Mouse (Mus musculus) c-Kit-positive CD71-negative TER-119-negative erythroid progenitor cells, embryonic 14.5 days (primary cell): ENCODE measurements at regions not wholly inside any gene's neighbourhood (a gene's known extent, or its start where the extent isn't known, plus 50 kb on each side); places are given as distances from the start of the nearest gene placed in this dataset.
"Not testable (repeated sequence)": the region's sequence is repeated elsewhere in the genome, so short reads cannot be mapped to it uniquely, and the experiment has no call there.

Experiments
- DNase-seq: peaks from one replicate; pipeline ENCODE4 v3.0.0-alpha.2; 2013; ENCODE audit warnings: low read depth

DNA sequence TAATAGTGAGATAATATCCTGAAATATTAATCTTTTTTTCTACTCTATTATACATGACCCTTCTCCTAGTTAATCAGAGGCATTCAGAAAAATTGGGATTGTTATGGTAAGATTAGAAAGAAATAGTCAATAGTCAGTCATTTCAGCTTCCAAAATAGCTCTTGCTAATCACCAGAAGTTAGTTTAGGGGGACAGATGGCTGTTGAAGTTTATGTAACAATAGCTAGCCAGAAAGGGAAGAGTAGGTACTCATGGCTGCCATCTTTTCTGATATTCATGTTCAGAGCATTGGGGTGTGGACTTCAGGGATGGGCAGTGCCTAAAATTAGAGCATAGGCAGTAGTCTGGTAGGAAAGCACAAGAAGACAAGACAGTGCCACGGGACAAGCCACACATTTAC lies 306.8 kb upstream of the Ercc4 start:
- no peak for DNase-seq

DNA sequence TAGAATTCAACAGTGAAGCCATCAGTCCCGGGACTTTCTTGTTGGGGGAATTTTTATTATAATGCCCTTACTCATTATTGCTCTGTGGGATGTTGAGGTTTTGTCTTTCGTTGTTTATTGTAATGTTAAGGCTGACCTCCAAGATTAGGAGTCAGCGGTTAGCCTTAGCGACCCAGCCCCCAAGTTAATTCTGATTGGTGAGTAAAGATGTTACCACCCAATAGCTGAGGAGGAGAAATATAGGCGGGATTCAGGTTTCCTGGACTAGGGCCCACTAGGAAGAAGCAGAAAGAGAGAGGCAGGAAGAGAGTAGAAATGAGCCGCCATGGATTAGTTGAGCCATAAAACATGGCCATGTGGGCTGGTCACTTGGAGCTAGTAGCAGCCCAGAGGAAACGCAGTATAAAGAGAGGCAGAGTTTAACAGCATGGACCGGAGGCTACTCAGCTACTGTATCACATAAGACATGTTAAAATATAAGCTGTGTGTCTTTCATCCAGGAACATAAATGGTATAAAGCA lies 302.1 kb upstream of the Ercc4 start:
- DNase-seq = no peak

DNA sequence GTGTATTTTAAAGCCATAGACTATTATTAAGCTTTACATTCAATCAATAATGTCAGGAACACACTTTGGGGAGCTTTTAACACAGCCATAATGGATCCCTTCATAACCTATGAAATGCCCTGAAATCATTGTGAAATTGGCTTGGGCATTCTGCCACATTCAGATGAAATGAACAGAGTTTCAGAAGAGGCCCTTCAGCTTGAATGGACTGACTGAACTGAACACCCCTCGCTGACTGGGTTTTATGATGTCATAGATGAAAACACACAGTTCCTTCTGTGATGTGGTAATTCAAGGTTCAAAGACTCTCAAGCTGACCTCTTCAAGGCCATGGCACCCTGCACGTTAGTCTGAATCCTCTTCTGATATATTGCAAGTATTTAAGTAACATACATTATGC lies 298.4 kb upstream of the Ercc4 start:
- no peak for DNase-seq

DNA sequence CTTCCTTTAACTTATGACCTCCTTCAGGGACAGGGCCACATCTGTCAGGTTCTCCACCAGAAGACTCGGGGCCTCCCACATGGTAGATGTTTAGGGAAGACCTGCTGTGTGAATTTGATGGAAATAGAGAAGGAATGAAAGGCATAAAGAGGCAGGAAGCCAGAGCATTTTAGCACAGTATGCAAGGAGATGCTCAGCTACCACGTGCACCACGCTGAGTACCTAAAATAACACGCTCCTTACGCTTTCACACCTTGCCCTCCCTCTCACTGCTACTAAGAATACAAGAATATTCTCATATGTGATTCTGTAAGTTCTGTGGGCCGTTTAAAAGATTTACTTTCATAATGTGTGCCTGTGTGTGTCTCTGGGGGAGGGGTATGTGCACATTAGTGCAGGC lies 284.8 kb upstream of the Ercc4 start:
- DNase-seq = no peak

DNA sequence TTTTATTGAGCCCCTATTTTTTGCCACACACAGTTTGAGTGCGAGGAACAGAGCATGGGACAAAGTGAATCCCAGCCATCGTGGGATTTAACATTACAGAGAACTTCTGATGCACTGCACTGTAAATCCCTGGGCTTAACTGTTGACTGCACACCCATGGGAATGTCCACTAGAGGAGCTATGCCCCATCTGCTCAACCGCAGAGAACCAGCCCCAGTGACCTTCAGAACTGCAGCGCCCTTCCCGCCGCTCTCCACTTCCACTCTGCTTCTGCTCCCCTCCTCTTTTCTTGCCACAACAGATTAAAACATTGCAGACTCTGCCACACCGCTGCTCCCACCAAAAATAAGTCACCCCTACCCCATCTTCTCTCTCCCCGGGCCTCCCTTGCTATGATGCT lies 283.3 kb upstream of the Ercc4 start:
- no peak for DNase-seq

DNA sequence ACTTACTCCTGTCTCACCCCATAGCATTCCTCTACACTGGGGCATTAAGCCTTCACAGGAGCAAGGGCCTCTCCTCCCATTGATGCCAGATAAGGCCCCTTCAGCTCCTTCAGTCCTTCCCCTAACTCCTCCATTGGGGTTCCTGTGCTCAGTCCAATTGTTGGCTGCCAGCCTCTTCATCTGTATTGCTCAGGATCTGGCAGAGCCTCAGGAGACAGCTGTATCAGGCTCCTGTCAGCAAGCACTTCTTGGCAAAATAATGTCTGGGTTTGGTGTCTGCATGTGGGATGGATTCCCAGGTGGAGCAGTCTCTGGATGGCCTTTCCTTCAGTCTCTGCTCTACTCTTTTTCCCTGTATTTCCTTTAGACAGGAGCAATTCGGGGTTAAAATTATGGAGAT lies 278.2 kb upstream of the Ercc4 start:
- not testable (repeated sequence) for DNase-seq

DNA sequence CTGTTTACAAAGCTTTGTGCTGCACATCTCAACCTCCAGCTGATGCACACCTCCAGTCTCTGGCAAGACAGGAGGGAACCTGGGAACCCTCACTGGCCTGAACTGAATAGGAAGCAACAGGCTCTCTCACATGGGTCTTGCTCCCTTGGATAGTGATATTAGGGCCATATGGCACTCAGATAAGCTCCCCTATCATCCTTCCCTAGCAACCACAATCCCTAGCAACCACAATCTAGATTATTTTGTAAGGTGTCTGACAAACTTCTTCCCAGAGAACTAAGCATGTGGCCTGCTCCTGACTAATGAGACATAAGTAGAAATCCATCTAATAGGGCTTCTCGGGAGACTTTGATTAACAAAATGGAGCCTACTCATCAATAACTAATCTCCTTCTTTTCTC lies 253.1 kb upstream of the Ercc4 start:
- no peak for DNase-seq

DNA sequence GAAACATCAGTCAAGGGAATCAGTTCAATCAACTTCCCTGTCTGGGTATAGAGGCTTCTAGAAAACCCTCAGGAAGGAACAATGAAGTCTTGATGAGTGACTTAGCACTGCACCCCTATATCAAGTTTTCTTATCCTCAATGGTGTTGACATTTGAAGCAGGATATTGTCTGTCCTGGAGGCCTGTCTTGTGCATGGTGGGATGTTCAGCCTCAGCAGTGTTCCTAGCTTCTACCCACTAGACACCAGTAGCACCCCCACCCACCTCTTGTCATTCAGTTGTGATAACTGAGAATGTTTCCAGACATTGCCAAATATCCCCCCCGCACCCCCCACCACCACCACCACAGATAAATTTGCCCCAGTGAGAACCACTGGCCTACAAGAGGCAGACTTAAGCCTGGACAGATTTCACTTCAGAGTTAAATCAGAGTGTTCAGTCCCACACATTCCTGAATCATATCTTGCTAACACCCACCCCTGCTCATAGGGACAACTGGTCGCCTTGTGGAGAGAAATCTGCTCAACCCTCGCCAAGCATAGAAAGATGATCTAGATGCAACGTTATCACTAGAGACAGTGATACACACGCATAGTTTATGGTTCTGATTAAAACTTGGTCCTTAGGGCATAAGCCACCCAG lies 249.6 kb upstream of the Ercc4 start:
- no peak for DNase-seq

DNA sequence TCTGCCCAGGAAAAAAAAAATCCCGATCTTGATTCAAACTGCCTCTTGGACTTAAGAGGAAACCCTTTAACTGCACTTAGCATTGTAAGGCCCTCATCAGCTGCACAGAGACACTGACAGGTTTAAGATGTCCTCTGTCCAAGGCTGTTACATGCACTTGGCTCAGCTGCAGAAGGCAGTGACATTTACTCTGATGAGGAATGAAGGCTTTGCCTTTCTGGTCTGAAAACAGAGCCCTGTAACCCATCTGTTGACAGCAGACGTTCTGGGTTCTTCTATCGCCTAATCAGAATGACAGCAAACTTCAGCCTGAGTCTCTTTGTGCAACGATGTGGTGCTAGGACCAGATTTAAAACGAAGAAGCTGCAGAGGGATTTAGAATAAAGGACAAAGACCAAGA lies 246.9 kb upstream of the Ercc4 start:
- no peak for DNase-seq

DNA sequence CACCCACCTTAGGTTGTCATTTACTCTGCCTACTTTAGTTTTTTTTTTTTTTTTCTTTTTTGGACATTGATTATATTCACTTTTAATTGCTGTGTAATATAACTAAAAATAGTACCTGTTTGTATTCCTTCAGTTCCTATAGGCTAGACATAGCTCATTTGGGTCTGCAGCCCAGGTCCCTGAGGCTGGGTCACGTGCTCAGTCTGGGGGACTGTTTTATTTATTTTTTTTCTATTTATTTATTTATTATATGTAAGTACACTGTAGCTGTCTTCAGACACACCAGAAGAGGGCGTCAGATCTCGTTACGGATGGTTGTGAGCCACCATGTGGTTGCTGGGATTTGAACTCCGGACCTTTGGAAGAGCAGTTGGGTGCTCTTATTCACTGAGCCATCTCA lies 231.2 kb upstream of the Ercc4 start:
- not testable (repeated sequence) for DNase-seq

DNA sequence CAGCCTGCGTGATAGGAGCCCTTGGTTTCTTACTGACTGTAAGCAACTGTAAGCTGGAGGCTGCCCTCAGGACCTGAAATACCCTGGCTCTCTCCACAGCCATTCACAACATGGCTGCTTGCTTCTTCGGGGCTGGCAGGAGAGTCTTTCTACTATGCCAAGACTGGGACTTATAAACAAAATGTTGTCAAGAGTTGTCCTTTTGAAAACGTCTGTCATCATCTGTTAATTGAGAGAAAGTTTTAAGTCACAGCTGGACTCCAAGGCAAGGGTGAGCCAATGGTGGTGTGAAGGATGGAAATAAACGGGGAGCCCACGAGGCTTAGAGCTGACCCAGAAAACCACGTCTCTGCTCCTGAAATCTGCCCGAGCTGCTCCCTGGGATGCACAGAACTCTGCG lies 229.5 kb upstream of the Ercc4 start:
- DNase-seq = no peak

DNA sequence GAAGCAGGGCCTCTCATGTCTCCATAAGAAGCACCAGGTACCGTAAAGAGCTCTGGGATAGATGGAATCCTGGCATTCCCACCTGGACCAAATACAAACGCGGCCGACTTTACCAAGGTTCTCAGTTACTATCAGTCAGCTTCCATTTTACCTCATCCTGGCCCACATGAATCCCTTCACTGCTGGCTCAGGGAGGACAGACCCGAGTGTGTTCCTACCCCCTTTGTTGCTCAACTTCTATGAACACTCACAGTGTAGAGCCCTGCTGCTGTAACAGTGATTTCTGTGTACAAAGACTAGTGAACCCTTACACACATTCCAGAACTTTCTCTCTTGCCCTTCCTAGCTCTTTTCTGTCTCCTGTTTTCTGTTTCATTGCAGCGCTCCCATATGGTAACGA lies 229.0 kb upstream of the Ercc4 start:
- no peak for DNase-seq

DNA sequence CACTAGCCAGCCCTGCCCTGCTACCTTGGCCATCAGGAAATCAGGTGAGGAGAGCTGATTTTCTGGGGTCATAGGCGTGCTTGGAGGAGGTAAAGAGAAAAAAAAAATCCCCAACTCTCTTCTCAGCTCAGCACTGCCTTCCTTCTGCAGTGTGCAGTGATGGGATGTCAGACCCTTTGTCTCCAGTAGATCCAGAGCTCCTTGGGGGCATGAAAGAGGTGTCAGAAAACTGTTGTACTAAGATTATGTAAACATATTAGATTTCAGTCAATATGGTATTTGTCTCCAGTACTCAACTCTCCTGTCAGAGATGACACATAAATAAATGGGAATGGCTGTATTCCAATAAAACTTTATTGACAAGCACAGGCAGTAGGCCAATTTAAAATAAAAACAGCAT lies 226.8 kb upstream of the Ercc4 start:
- DNase-seq = no peak

DNA sequence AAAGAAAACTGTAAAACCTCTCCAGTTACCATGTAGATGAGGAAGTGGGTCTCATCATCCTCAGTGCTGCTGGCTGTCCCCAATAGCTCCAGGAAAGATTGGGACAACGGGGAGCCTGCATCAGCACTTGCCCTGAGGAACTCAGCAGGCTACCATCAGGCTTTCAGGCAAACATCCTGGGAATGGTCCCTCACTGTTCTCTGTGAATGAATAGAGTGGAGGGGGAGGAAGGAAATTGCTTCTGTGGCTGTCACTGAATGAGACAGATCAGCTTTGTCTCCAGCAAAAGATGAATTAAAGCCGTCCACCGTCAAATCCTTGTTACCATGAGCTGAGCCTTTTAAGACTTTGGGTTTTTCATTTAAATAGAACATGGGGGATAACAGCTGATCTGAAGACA lies 224.9 kb upstream of the Ercc4 start:
- no peak for DNase-seq

DNA sequence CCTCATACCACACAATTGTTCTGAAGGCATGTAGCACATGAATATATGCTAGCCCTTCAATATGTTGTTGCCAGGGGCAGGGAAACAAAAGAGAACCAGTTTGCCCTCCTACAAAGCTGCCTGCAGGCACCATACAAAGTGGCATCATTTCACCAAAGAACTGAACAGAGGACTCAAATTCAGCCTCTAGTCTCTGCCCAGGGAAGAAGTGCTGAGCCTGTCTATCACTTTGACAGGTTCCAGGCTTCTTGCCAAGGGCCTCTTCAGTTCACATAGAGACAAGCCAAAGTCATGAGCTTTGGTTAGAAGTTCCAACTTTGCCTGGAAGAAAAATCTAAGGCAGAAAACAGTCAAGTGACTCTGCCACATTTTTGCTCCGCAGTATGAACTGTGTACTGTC lies 223.4 kb upstream of the Ercc4 start:
- no peak for DNase-seq

DNA sequence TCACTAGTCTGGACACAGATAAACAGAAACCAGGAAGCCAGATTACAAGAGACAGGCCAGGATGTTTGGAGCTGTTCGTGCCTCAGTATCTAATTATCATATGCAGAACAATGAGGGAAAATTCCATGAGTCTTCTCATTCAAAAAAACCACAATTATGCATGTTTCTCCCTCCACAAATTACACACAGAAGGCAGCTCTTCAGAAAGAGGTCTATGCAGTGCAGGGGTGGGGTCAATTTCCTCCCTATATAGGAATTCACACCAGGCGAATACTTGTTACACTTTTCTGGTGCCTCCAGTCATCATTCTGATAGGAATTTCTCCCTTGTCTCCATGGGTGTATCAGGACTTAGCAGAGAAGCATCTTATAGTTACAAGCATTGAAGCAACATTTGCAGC lies 222.1 kb upstream of the Ercc4 start:
- DNase-seq = no peak

DNA sequence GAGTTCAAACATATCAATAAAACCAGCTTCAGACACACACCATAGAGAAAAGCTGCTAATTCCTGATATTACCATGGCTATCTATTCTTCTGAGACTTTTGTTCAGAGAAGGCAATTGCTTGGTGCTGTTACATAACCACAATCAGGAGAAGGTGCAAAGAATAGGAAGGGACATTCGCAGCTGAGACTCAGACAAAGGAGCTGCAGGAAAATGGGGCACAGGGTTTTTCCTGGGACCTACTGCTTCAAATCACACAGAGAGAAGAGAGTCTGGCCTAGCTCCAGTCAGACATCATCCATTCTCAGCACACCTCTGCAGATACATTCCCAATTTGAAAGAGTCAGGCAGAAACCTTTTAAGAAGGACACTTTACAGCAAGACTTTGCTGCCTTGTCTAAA lies 219.4 kb upstream of the Ercc4 start:
- no peak for DNase-seq

DNA sequence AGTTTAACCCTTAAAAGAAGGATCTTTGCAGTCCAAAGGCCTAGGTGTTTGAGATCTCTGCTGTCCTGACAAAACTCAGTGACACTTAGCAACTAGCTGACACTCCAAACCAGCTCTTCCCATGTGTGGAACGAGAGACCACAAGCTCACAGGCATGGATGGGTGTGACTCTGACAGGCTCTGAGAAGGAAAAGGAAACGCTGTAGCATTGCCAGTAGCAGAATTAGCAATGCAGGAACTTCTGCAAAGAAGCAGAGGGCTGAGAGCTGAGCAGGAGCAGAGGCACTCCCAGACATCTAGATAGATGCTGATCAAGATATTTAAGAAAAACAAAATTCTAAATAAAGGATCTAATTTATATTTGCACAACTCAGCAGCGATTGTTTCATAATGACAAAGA lies 218.9 kb upstream of the Ercc4 start:
- no peak for DNase-seq

DNA sequence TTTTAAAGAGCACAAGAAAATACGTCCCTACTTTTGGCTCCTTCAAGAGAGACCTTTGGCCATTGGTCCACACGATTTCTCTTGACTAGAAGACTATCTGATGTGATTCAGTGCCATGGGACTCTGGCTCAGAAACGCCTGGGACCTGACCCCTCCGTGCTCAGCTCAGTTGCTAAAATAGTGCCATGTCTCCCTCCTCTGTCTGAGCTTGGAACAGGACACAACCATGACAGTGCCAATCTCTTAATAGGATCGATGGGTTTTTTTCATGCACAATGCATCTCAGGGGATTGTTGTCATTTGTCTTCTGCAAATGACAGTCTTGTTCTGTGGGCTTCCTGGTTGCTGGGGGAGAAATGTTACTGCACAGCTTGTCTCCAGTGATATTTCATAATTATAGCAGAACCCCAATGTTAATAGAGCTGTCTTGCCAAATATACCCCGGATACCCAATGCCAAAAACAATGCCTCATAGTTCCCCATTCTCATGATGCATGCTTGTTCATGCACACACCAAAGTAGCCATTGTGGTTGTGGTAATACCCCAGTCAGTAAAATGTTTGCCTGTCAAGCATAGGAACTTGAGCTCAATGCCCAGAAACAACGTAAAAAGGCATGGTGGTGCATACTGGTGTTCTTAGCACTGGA lies 216.7 kb upstream of the Ercc4 start:
- DNase-seq = no peak

DNA sequence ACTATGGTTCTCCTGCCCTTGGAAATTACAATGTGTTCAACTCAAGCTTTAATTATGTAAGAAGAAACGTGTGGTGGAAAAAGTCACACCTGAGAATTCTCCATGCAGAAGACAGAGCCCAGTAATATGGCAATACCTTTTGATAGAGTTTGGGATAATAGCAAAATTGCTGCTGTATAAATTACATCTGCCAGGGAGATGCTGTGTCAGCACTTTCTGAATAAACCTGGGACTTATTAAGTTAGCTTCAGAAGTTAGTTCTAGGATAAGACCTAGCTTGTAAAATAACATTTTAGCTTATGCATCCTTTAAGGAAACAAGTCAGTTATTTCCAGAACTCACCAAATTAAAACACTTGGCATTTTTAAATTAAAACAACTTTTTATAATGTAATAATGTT lies 212.2 kb upstream of the Ercc4 start:
- no peak for DNase-seq

DNA sequence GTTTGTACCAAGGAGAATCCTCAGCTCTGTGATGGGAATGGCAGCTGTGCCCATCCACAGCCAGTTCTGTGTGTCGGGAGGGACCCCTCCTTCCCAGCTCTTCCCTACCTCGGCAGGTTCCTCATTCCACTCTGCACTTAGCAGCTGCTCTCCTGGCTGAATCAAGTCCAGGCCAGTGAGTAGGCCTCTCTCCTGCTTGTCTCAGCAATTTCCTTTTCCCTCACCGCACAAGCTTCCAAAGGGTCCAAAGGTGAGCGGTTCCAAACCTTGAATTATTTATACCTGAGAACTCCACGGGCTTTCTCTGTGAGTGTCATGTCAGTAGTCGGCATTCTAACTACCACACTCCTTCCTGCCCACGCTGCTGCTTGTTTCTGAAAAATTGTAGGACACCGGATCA lies 208.8 kb upstream of the Ercc4 start:
- no peak for DNase-seq

DNA sequence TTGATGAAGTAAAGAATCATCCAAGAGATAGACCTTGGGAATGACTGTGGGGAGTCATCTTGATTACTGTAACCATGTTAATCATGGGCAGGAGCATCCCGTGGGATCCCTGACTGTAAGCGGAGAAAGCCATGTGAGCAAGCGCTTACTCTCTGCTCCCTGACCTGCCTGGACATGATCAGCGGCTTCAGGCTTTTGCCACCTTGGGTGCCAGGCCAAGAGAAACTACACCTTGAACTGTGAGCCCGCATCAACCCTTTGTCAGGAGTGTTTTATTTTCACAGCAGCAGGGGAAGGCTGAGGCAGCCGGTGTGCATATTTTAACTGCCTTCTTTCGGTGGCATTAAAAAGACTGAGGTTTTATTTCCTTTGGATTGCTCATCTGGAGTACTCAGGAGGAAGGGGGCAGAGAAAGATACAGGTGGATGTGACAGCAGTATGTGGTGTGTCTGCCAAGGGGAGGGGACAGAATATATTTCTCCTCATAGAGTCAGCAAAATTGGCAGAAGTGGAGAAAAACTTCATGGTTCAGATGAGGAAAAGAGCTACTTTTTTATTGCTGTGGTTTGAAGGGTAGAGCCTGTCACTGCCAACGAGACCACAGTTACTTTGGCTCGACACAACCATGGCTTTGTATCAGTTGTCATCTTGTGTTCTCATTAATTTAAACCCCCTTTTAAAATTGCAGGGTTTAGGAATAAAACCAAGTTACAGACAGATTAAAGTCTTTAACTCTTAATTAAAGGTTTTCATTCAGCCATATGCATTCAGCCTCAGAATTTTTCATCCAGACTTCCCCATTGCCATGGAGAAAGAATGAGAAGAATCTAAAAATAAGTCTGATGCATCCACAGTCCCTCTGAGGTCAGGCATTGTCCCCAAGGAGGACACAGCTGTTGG lies 208.1 kb upstream of the Ercc4 start:
- DNase-seq = no peak

DNA sequence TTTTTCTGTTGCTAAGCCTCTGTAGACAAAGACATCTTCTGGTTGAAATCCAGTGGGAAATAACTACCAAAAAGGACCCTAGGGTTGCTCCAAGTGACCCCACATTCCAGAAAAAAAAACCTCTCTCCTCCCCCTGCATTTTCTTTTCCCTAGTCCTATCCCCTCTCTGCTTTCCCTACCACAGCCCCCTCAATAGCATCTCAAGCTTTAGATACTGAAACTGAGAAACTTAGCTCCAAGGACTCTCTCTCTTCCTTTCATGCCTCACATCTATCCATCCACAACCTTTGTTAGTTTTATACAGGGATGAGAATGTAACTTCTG lies 207.5 kb upstream of the Ercc4 start:
- no peak for DNase-seq
